Mouse (Mus musculus) thymus, postnatal 10 days (tissue): ENCODE measurements around the gene Zmiz1.
A peak's percentile ranks its signal among the peaks of the same experiment; 100 is the strongest.

Experiments
- DNase-seq, 2 experiments: peaks; one replicate each; pipeline ENCODE4 v3.0.0; 2021; ENCODE audit warnings: low spot score in 2 of 2

Zmiz1 gene

GRCm38 (mm10) chr14:25591000-25591399, 132.0 kb downstream of the Zmiz1 start:
- no peak for DNase-seq

- no peak for DNase-seq
These were observed 132.4 kb downstream of the Zmiz1 start for GRCm38 (mm10) chr14:25591426-25591825.

GRCm38 (mm10) chr14:25592522-25592921, 133.5 kb downstream of the Zmiz1 start:
- no peak for DNase-seq

GRCm38 (mm10) chr14:25593876-25594275, 134.9 kb downstream of the Zmiz1 start:
- DNase-seq: no peak

GRCm38 (mm10) chr14:25594611-25595010, 135.6 kb downstream of the Zmiz1 start:
- DNase-seq: no peak

GRCm38 (mm10) chr14:25598960-25599359, 140.0 kb downstream of the Zmiz1 start:
- no peak for DNase-seq

GRCm38 (mm10) chr14:25599934-25600333, 140.9 kb downstream of the Zmiz1 start:
- DNase-seq: no peak

GRCm38 (mm10) chr14:25600358-25600757, 141.4 kb downstream of the Zmiz1 start:
- no peak for DNase-seq

GRCm38 (mm10) chr14:25600951-25601350, 142.0 kb downstream of the Zmiz1 start:
- DNase-seq: no peak

GRCm38 (mm10) chr14:25602018-25602417, 143.0 kb downstream of the Zmiz1 start:
- no peak for DNase-seq

- no peak for DNase-seq
These were observed 145.6 kb downstream of the Zmiz1 start for GRCm38 (mm10) chr14:25604395-25605142.

- peak; percentile 68 to 72 for DNase-seq
These were observed 147.6 kb downstream of the Zmiz1 start for GRCm38 (mm10) chr14:25606372-25607140.

GRCm38 (mm10) chr14:25607141-25607967, 148.4 kb downstream of the Zmiz1 start:
- DNase-seq: peak; percentile 39 to 45

GRCm38 (mm10) chr14:25607968-25608491, 149.0 kb downstream of the Zmiz1 start:
- DNase-seq: peak; percentile 48 to 52

- peak in 1 of 2 experiments; percentile 35 for DNase-seq
These were observed 149.6 kb downstream of the Zmiz1 start for GRCm38 (mm10) chr14:25608618-25609017.

- DNase-seq: peak; percentile 30 to 50
These were observed 150.4 kb downstream of the Zmiz1 start for GRCm38 (mm10) chr14:25609355-25609754.

- DNase-seq: no peak
These were observed 151.6 kb downstream of the Zmiz1 start for GRCm38 (mm10) chr14:25610396-25611158.

- no peak for DNase-seq
These were observed 152.2 kb downstream of the Zmiz1 start for GRCm38 (mm10) chr14:25611159-25611697.

- no peak for DNase-seq
These were observed 153.1 kb downstream of the Zmiz1 start for GRCm38 (mm10) chr14:25611815-25612698.
